Mouse (Mus musculus) megakaryocyte progenitor cell, adult 5-6 weeks (primary cell): ENCODE measurements around the gene Arl6. TPM values are rescaled to one million over a fixed set of nuclear protein-coding genes. Genes with fewer than 3 reads are reported as not detected.

ENCODE experiments used
- ATAC-seq: replicated peaks from 2 replicates; pipeline ENCODE4 v1.8.0; 2016; ENCODE audit warnings: mild to moderate bottlenecking, moderate TSS enrichment, inconsistent platforms; ENCODE audit not compliant: poor library complexity
- total RNA-seq, 2 experiments: library from RNA; stranded (forward) in 1 of 2; stranded (reverse) in 1 of 2; fragments of 157-497, 149-512 nt in 1 of 2; fragments of 200-1000 nt in 1 of 2; gene quantifications; 2 replicates each; pipeline versions ENCODE4 v1.2.3 to v1.2.4; 2015 to 2017

The Arl6 gene
- 6.0 and 8.5 TPM in 2 replicates for total RNA-seq (2015)
- total RNA-seq (2017), result 6.8 and 8.3 TPM in 2 replicates

DNA sequence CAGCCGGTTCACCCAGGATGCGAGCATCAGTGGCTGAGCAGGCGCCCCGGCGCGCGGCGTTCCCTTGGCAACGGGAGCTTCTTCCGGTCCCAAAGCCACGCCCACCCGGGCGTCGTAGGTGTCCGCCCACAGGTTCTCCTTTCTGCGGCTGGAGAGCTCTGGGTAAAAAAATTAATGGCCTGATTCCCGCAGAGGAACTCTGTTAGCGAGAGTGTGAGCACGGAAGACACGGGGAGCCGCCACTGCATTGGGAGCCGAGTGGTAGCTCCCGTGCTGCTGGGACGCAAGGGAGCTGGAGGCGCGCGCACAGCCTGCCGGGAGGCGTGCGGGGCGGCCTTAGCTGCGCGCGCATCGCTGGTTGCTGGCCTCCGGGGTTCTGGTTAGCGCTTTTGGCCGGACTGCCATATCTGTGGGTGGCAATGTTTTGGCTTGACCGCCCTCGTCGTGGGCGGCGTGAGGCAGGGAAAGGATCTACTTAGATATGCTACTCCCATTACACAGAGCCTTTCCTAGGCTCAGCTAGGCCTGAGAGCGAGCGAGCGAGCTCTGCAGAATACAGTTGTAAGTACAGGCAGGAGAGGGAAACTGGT, at the start of gene Arl6:
Arl6 (minus strand) TSS at position 290 of the 590 bp plus-strand sequence.
- peak; percentile 95 for ATAC-seq

DNA sequence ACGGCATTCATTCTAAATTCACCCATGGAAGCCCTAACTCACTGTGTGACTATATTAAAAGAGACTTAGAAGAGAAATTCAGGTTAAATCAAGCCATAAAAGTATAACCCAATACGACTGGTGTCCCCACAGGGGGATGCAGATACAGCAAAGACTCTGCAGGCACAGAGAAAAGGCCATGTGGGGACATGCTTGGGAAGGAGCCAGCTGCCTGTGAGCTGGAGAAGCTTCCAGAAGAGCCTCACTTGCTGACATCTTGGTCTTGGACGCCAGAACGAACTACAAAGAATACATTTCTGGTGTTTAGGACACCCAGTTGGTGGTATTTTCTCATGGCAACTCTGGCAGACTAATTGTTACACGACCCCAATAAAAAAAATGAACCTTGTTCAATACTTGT, 45.9 kb upstream of the Arl6 start:
- ATAC-seq, result no peak

DNA sequence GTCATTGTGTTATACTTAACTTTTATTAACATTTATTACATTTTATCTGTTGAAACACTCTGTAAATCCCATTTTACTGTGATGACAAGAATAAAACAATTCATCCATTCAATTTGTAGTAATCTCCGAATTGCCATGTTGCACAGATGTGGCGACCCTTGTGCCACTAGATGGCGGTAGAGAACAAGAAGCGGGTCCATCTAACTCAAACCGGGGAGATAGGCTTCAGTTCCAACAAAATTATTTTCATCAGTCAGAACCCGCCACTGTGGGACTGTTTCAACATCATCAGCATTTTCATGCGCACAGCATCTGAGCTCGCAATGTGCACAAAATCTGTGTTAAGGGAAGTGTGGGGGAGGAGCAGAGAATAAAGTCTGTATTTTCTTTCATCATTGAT, 44.2 kb upstream of the Arl6 start:
- ATAC-seq, result peak; percentile 97

DNA sequence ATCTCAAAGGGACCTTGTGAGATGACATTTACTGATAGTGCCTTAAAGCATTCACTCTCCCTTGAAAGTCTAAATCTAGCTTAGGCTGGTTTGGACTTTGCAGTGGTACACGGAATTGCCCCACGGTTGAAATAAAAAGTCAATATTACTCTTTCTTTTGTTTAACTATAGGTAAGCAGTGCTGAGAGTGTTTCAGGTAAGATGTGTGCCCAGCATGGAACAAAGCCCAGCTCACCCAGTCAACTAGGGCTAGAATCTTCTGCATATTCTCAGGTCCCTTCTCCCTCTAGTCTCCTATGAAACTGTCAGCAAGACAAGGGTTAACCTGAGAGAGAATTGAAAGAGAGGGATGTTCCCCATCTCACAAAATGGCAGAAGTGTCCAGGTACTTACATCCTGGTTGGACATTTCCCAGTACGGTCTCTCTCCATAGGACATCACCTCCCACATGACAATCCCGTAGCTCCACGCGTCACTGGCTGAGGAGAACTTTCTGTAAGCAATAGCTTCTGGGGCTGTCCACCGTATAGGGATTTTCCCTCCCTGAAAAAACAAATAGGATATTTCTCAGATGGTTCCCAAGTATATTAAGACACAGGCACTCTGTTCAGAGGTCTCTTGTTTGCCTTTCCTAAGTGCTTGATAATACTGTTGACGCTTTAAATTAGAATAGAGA, 43.2 kb upstream of the Arl6 start:
- ATAC-seq, result no peak

DNA sequence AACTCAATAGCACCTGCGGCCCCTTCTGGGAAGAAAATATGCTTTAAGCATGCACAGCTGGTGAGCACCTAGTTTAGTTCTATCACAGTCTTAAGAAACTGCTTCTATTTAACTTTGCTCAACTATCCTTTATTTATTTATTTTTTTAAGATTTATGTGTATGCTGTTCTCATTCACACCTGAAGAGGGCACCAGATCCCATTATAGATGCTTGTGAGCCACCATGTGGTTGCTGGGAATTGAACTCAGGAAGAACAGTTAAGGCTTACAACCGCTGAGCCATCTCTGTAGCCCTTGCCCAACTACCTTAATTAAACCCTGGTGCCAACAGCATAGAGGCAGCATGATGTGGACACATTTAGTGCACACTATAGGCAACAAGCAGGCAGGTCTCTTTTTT, 27.7 kb upstream of the Arl6 start:
- ATAC-seq, result no peak

DNA sequence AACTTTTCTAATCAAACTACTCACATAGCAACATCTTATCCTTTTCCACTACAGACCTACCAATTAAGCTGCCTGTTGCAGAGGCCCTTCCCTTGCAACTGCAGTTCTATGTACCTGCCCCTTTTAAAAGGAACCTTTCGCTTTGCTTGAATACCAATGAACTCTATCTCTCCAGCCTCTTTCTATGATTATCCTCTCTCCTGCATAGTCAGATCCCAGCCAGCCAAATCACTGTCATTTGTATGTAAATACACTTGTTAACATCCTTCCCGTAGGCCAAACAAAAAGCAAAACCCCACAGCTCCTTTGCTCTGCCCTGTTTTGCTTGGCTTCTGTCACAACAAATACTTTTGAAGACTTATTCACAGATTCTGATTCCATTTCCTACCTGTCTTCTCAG, 4.6 kb upstream of the Arl6 start:
- no peak for ATAC-seq

DNA sequence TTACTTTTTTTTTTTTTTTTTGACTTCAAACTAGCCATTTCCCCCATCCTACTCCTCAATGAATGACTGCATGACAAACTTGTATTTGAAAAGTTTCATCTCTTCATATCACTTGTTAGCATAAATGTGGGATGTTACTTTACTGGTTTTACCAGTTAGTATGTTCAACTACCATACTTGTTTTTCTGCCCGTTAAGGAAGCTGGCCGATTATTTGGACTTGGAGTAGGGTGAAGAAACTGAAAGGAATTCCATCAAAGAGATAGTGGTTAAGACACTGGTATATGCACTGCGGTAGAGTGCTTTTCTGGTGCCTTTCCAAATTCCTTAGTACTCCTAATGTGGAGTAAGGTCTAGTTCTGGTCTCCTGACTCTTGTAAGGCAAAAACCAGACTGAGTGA, 794 bp upstream of the Arl6 start:
- no peak for ATAC-seq

DNA sequence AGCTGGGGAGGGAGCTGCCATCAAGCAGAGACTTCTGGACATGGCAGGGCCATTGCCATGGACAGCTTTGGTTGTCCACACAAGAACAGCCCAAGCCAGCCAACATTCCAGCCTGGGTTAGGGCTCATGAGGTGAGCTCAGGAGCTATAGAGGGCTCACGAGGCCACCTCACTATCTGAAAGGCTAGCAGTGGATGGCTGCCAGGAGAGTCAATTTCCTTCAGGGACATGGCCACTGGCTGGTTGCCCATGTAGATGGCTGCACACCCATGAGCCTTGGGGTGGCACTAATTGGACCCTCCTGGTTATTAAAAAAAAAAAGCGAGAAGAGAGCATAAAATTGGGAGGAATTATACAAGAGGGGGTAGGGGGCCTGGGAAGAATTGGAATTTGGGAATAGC, 4.6 kb downstream of the Arl6 start:
- ATAC-seq, result no peak

DNA sequence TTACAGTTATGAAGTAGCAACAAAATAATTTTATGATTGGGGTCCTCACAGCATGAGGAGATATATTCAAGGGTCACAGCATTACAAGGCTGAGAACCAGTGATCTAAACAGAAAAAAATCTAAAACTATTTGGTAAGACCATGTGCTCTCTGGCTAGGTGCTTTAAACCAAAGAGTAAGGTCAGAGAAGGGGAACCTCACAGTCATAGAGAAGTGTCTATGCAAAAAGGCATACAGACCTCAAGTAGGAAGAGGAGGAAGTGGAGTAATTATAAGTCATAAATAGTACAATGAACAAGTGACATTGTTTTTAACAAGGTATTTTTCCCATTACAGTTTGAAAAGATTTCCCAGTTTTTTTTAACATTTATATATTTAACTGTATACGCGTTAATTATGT, 17.6 kb downstream of the Arl6 start:
- ATAC-seq, result 0 out of 2 replicates have a peak, but pooled peaks have one; percentile 36

DNA sequence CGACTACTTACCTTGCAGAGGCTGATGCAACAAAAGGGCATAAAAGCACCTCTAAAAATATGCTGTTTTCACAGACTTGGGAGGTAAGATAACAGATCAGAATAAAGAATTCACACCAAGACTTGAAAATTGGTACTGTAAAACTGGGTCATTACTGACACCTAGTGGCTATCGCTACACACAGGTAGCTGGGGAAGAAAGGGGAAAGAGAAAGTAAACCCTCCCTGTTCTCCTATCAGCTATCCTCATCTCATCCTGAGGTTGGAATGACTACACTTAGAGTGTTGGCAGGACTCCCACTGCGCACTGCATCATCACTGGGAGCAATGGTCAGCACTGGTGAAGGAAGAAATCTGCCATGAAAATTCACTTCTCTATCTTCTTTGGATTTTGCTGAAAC, 22.0 kb downstream of the Arl6 start:
- peak; percentile 100 for ATAC-seq

DNA sequence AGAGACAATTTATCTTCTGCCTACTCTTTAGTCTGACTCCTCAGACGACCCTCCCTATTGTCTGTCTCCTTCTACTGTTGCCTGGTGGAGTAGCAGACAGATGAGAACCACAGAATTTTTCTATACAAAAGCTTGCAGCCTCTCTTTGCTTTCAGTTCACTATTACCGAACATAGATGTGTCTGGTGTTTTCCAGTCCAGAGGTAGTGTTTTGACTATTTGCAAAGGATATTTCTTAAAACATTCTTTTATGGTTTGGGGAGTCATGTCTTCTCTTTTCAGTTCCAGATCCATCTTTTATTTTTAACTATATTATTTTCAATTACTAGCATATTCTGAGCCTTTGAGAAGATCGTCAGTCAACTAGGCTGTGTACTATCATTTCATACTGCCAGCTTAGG, 23.5 kb downstream of the Arl6 start:
- no peak for ATAC-seq

DNA sequence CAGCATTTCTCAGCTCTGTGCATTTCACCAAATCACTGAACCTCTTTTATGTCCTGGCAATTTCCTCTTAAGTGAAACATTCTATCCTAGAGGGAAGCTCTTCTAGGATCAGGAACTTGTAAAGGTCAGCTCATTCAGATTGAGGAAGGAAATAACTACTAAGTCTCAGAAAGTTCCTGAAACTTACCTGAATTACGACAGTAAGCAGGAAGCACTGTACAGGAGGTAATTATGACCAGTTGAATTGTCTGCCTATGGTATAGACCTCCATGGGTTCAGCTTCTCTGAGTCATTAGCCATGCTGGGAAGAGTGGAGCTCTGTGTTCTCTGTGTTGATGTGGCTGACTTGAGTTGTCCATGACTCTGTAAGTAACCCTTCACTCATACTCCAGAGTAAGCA, 28.4 kb downstream of the Arl6 start:
- ATAC-seq, result peak; percentile 20; the same call in 1 of the 2 replicates

DNA sequence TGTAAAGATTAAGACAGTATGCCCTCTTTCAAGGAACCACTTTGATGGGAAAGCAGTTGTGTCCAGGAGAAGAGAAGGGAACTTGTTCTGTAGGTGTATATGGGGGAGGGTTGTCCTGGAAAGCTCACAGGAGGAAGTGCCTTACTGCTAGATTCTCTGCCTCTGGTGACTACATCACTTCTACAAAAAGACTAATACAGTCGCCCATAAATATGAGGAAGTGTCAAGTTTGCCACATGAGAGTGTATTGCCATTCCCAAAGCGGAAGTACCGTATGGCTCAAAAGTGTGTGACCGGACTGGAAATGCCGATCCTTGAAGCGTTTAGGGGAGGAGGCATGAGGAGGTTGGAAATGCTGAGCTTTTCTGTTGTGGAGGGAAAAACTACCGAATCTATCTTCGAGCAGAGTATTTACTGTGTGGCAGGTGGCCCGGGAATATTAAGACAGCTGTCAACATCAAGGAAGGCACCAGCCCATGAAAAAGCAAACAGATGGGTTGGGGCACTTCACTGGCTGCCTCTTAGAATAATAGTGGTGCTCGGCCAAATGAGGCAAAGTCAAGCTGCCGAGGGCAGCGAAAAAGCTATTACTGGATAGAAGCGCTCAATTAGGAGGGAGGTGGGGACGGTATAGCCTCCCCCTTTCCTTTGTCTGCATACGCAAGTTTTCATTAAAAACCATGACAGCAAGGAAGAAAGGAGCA, 35.0 kb downstream of the Arl6 start:
- peak; percentile 85 for ATAC-seq

DNA sequence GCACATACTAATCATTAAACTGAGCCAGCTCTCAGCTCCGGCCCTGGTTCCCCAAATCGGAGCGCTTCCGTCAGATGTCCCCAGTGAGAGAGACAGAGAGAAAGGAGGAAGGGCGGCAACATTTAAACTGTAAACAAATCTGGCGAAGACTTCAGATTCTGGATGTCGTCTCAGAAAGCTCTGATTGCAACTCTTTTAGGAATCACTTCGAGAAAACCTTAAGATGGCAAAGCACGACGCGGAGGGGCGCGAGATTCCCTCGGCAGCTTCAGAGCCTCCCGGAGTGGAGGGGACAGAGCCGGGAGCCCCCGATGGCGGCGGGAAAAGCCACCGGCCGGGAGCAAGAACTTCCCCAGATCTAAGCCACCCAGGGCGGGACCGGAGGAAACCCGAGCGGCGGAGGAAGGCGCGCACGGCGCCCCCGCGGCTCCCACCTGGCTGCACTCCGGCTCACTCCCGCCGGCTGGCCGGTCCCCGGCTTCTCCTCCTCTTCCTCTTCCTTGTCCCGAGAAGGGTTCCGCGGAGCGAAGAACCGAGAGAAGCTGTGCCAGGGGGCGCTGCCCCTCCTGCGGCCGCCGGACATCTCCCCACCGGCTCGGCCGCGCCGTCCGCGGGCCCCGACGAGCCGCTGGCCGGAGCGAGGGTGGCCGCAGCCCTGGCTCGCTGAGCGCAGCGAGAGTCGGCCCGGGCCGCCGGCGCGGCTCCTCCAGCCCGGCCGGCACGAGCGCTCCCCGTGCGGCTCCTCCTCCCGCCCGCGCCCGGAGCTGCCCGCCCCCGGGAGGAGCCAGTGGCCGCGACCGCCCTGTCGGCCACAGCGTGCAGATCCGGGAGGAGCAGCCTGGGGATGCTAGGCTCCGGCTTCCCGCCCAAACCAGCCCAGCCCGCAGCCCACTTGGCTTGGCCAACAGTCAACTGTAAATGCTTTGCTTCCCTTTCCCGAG, 38.6 kb downstream of the Arl6 start, which contains the start of gene Crybg3:
Crybg3 (minus strand) TSS at position 669 of the 941 bp plus-strand sequence.
- ATAC-seq, result peak; percentile 77

DNA sequence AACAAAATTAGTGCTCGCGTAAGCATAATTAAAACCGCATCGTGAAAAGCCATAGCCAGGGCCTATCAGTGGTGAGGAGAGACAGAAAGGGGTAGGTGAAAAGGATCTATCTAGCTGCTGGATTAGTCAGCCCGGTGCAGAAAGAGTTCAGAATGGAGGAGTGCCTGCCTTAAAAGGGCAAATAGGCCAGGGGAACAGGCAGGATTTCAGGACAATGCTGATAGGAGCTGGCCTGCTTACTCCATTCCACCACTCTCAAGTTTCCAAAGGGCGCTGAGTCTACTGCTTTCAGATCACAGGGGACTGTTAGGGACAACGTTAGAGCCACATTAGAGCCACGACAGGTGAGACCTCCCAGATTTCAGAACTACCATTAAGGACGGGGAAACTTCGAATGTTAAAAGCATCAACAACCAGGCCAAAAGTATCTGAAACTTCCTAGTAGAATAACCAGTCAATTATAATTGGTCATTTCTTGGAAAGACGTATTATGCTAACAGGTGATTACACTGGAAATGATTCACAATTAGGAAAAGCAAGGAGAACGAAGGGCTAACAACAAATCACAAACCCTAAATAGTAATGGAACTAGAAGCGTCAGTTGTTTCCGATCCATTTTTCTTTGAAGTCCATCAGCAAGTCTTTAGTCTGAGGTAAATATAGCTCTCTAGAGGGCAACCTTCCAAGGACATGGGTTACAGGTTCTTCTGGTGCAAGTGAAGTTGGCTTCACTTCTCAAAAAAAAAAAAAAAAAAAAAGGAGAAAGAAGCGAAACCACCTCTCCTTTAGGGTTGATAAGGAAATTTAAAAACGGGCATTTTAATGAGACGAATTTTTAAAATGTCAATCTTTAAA, 39.6 kb downstream of the Arl6 start:
- ATAC-seq, result no peak

DNA sequence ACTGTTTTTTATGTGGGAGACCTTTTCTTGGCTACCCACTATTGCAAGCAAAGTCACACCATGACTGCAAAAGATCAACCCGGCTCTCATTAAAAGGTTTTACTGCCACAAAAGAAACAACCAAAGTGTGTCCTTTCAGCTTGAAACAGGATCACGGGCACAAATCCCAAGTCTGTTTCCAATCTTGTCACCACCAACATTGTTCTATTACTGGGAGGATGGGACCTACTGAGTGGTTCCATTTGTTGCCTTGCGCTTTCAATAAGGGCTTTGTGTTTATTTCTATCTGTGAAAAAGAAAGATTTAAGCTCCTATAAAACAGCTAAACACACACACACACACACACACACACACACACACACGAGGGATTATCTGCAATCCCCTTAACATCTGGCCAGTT, 40.2 kb downstream of the Arl6 start:
- ATAC-seq, result no peak

DNA sequence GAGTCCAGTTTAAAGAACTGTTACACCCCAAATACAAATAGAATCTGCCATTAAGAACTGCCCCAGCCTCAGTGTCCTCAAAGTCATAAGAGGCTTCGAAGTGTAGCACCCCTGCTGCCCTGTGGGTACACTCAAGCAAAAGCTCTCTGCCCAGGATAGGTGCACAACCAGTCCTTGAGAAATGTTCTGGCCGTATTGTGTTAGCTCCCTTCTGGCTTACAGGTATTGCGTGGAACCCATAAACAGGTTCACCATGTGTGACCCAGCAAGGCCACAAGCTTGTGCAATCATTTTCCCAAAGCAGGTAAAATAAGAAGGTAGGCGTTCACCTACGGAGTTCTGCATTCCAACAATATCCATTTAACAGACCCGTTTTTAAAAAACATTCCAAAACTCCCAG, 41.9 kb downstream of the Arl6 start:
- no peak for ATAC-seq

DNA sequence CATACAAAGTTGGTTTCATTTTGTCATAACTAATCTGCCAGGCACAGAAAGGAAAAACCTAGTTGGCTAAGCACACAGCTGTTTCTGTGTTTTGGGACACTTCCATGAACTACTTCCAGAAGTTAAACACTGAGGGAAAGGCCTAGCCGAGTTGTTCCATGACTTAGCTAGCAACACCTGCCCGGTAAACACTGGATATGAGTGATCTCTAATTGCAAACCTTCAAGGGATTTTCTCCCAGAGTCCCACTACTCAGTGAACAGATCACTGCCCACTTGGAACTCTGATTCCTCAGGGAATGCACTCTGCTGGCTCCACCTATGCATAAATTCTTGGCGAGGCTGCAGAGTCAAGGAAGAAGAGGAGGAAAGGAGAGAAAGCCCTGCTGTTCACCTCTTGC, 44.5 kb downstream of the Arl6 start:
- ATAC-seq, result no peak

DNA sequence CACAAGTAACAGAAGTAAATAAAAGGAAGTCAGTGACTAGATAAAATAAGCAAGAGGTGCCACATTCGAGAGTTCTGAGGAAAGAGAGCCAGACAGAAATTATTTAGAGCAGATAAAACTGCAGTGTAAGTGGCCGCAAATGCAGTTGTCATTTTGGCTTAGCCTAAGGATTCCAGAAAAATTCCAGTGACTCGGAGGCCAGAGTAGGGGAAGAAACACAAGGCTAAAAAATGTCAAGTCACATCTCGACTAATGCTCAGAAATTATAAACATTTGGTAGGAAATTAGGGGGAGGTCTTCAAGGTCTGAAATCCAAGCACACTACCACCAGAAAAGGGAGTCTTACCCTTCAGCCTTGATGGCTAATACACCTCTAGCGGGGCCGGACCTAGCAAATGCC, 48.4 kb downstream of the Arl6 start:
- ATAC-seq, result no peak

DNA sequence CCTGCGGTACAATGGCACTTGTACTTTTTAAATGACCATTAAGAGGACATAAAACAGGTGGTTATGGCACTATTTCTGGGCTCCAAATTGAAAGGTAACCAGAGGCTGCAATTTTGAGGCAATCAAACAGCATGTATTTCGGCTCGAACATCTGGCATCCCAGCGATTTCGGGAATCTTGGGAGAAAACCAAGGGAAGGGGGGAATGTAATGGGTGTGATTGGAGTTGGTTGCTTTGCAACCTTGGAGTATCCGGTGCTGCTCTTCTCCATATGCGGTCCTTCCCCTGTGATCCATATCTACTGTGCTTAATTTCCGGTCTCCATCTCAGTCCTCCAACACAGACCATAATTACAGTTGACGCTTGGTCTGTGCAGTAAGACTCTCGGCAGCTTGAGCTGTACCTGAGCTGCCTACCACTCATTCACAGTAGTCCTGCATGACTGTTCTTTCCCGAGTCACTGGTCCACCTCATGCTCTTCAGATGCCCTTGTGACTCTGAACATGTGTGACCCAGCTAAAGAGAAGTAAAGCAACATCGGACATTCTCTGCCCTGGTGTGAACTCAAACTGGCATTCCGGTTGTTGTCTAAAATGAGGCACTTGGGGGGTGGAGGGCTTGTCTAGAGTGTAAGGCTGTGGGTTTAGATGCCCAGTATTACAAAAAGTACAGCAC, 50.7 kb downstream of the Arl6 start:
- ATAC-seq, result no peak
